Mouse (Mus musculus): ENCODE data around the gene Matn1. TPM values are rescaled to one million over a fixed set of nuclear protein-coding genes. Genes with fewer than 3 reads are reported as not detected.

The Matn1 gene
- total RNA-seq, 2 experiments from 2014 or later, result not detected

GRCm38 (mm10) chr4:130916639-130917038, 27.5 kb upstream of the Matn1 start:
- ATAC-seq (ENCODE audit: poor library complexity, severe bottlenecking), result no peak

- ATAC-seq (ENCODE audit: poor library complexity, severe bottlenecking), result no peak
Measured at GRCm38 (mm10) chr4:130917564-130917963, 26.6 kb upstream of the Matn1 start.

- peak; percentile 34; the same call in 1 of the 2 replicates for ATAC-seq (ENCODE audit: poor library complexity, severe bottlenecking)
Measured at GRCm38 (mm10) chr4:130918805-130919749, 25.1 kb upstream of the Matn1 start.

GRCm38 (mm10) chr4:130919750-130920356, 24.3 kb upstream of the Matn1 start:
- ATAC-seq (ENCODE audit: poor library complexity, severe bottlenecking), result no peak

- peak; percentile 31 for ATAC-seq (ENCODE audit: poor library complexity, severe bottlenecking)
Measured at GRCm38 (mm10) chr4:130920951-130921693, 23.1 kb upstream of the Matn1 start.

GRCm38 (mm10) chr4:130921986-130922385, 22.2 kb upstream of the Matn1 start:
- ATAC-seq (ENCODE audit: poor library complexity, severe bottlenecking), result peak; percentile 37

- ATAC-seq (ENCODE audit: poor library complexity, severe bottlenecking), result peak; percentile 28; the same call in 1 of the 2 replicates
Measured at GRCm38 (mm10) chr4:130926274-130926673, 17.9 kb upstream of the Matn1 start.

- ATAC-seq (ENCODE audit: poor library complexity, severe bottlenecking), result no peak
Measured at GRCm38 (mm10) chr4:130927821-130928220, 16.4 kb upstream of the Matn1 start.

- ATAC-seq (ENCODE audit: poor library complexity, severe bottlenecking), result no peak
Measured at GRCm38 (mm10) chr4:130942644-130943043, 1.5 kb upstream of the Matn1 start.

GRCm38 (mm10) chr4:130944779-130945178, 594 bp downstream of the Matn1 start:
- ATAC-seq (ENCODE audit: poor library complexity, severe bottlenecking), result no peak

- peak; percentile 58 for ATAC-seq (ENCODE audit: poor library complexity, severe bottlenecking)
Measured at GRCm38 (mm10) chr4:130947094-130947647, 3.0 kb downstream of the Matn1 start.

GRCm38 (mm10) chr4:130949821-130950384, 5.7 kb downstream of the Matn1 start:
- ATAC-seq (ENCODE audit: poor library complexity, severe bottlenecking), result no peak

- ATAC-seq (ENCODE audit: poor library complexity, severe bottlenecking), result peak; percentile 47; the same call in 1 of the 2 replicates
Measured at GRCm38 (mm10) chr4:130952531-130952930, 8.3 kb downstream of the Matn1 start.

GRCm38 (mm10) chr4:130957156-130957555, 13.0 kb downstream of the Matn1 start:
- no peak for ATAC-seq (ENCODE audit: poor library complexity, severe bottlenecking)

GRCm38 (mm10) chr4:130958812-130959211, 14.6 kb downstream of the Matn1 start:
- no peak for ATAC-seq (ENCODE audit: poor library complexity, severe bottlenecking)

- ATAC-seq (ENCODE audit: poor library complexity, severe bottlenecking), result no peak
Measured at GRCm38 (mm10) chr4:130959678-130960077, 15.5 kb downstream of the Matn1 start.

GRCm38 (mm10) chr4:130960118-130960734, 16.0 kb downstream of the Matn1 start:
- peak; percentile 80 for ATAC-seq (ENCODE audit: poor library complexity, severe bottlenecking)

GRCm38 (mm10) chr4:130971278-130971677, 27.1 kb downstream of the Matn1 start:
- no peak for ATAC-seq (ENCODE audit: poor library complexity, severe bottlenecking)

GRCm38 (mm10) chr4:130972421-130972829, 28.2 kb downstream of the Matn1 start:
- no peak for ATAC-seq (ENCODE audit: poor library complexity, severe bottlenecking)

Data from megakaryocyte, adult 5-6 weeks (primary cell).